Mouse (Mus musculus): ENCODE results near the gene Tmem121. TPM values are rescaled to one million over a fixed set of nuclear protein-coding genes. Genes with fewer than 3 reads are reported as not detected.

Gene Tmem121
- polyA plus RNA-seq, 1 experiment, result 66.9 TPM

- DNase-seq (ENCODE audit: low read depth), result no peak
- TF ChIP-seq CTCF (IDR thresholded peaks at IDR 0.05; ENCODE audit: borderline replicate concordance, extremely low read depth, insufficient read depth, insufficient read length), result no peak
- TF ChIP-seq POLR2A (IDR thresholded peaks at IDR 0.05; ENCODE audit: borderline replicate concordance, extremely low read depth, insufficient read depth, insufficient read length, poor library complexity, severe bottlenecking), result no peak
Measured at GRCm38 (mm10) chr12:113150591-113150990, 35.1 kb upstream of the Tmem121 start.

- TF ChIP-seq POLR2A (IDR thresholded peaks at IDR 0.05; ENCODE audit: borderline replicate concordance, extremely low read depth, insufficient read depth, insufficient read length, poor library complexity, severe bottlenecking), result no peak
- TF ChIP-seq CTCF (IDR thresholded peaks at IDR 0.05; ENCODE audit: borderline replicate concordance, extremely low read depth, insufficient read depth, insufficient read length), result no peak
- DNase-seq (ENCODE audit: low read depth), result no peak
Measured at GRCm38 (mm10) chr12:113151046-113151445, 34.7 kb upstream of the Tmem121 start.

GRCm38 (mm10) chr12:113151661-113152271 lies 34.0 kb upstream of the Tmem121 start:
- no peak for TF ChIP-seq POLR2A (IDR thresholded peaks at IDR 0.05; ENCODE audit: borderline replicate concordance, extremely low read depth, insufficient read depth, insufficient read length, poor library complexity, severe bottlenecking)
- TF ChIP-seq CTCF (IDR thresholded peaks at IDR 0.05; ENCODE audit: borderline replicate concordance, extremely low read depth, insufficient read depth, insufficient read length), result no peak
- DNase-seq (ENCODE audit: low read depth), result peak; percentile 38

GRCm38 (mm10) chr12:113152272-113152661 lies 33.5 kb upstream of the Tmem121 start:
- TF ChIP-seq POLR2A (IDR thresholded peaks at IDR 0.05; ENCODE audit: borderline replicate concordance, extremely low read depth, insufficient read depth, insufficient read length, poor library complexity, severe bottlenecking) (no peak), CTCF (IDR thresholded peaks at IDR 0.05; ENCODE audit: borderline replicate concordance, extremely low read depth, insufficient read depth, insufficient read length) (no peak)
- no peak for DNase-seq (ENCODE audit: low read depth)

- no peak for DNase-seq (ENCODE audit: low read depth)
- TF ChIP-seq POLR2A (IDR thresholded peaks at IDR 0.05; ENCODE audit: borderline replicate concordance, extremely low read depth, insufficient read depth, insufficient read length, poor library complexity, severe bottlenecking), result no peak
- no peak for TF ChIP-seq CTCF (IDR thresholded peaks at IDR 0.05; ENCODE audit: borderline replicate concordance, extremely low read depth, insufficient read depth, insufficient read length)
Measured at GRCm38 (mm10) chr12:113152991-113153525, 32.7 kb upstream of the Tmem121 start.

GRCm38 (mm10) chr12:113153971-113154370 lies 31.8 kb upstream of the Tmem121 start:
- no peak for DNase-seq (ENCODE audit: low read depth)
- TF ChIP-seq POLR2A (IDR thresholded peaks at IDR 0.05; ENCODE audit: borderline replicate concordance, extremely low read depth, insufficient read depth, insufficient read length, poor library complexity, severe bottlenecking) (no peak), CTCF (IDR thresholded peaks at IDR 0.05; ENCODE audit: borderline replicate concordance, extremely low read depth, insufficient read depth, insufficient read length) (no peak)

GRCm38 (mm10) chr12:113154747-113155075 lies 31.0 kb upstream of the Tmem121 start:
- no peak for DNase-seq (ENCODE audit: low read depth)
- TF ChIP-seq POLR2A (IDR thresholded peaks at IDR 0.05; ENCODE audit: borderline replicate concordance, extremely low read depth, insufficient read depth, insufficient read length, poor library complexity, severe bottlenecking), result no peak
- no peak for TF ChIP-seq CTCF (IDR thresholded peaks at IDR 0.05; ENCODE audit: borderline replicate concordance, extremely low read depth, insufficient read depth, insufficient read length)

- DNase-seq (ENCODE audit: low read depth), result no peak
Measured at GRCm38 (mm10) chr12:113155076-113155771, 30.5 kb upstream of the Tmem121 start.

GRCm38 (mm10) chr12:113155887-113156539 lies 29.7 kb upstream of the Tmem121 start, which contains the start of gene Tedc1:
Gene Tedc1 (plus strand): TSS chr12:113156421.
- peak; percentile 49 for TF ChIP-seq POLR2A (IDR thresholded peaks at IDR 0.05; ENCODE audit: borderline replicate concordance, extremely low read depth, insufficient read depth, insufficient read length, poor library complexity, severe bottlenecking)
- TF ChIP-seq CTCF (IDR thresholded peaks at IDR 0.05; ENCODE audit: borderline replicate concordance, extremely low read depth, insufficient read depth, insufficient read length), result peak; percentile 99
- peak; percentile 100 for DNase-seq (ENCODE audit: low read depth)

More at GRCm38 (mm10) chr12:113155076-113155771, 30.5 kb upstream of the Tmem121 start:
- TF ChIP-seq CTCF (IDR thresholded peaks at IDR 0.05; ENCODE audit: borderline replicate concordance, extremely low read depth, insufficient read depth, insufficient read length), result no peak
- TF ChIP-seq POLR2A (IDR thresholded peaks at IDR 0.05; ENCODE audit: borderline replicate concordance, extremely low read depth, insufficient read depth, insufficient read length, poor library complexity, severe bottlenecking), result no peak

GRCm38 (mm10) chr12:113156540-113156929 lies 29.2 kb upstream of the Tmem121 start:
- DNase-seq (ENCODE audit: low read depth), result no peak
- TF ChIP-seq CTCF (IDR thresholded peaks at IDR 0.05; ENCODE audit: borderline replicate concordance, extremely low read depth, insufficient read depth, insufficient read length), result no peak
- no peak for TF ChIP-seq POLR2A (IDR thresholded peaks at IDR 0.05; ENCODE audit: borderline replicate concordance, extremely low read depth, insufficient read depth, insufficient read length, poor library complexity, severe bottlenecking)

- no peak for DNase-seq (ENCODE audit: low read depth)
- TF ChIP-seq CTCF (IDR thresholded peaks at IDR 0.05; ENCODE audit: borderline replicate concordance, extremely low read depth, insufficient read depth, insufficient read length), result no peak
- TF ChIP-seq POLR2A (IDR thresholded peaks at IDR 0.05; ENCODE audit: borderline replicate concordance, extremely low read depth, insufficient read depth, insufficient read length, poor library complexity, severe bottlenecking), result no peak
Measured at GRCm38 (mm10) chr12:113157002-113157401, 28.7 kb upstream of the Tmem121 start.
